Mouse (Mus musculus) adrenal gland, adult 8-10 months (tissue): ENCODE measurements around the gene Desi1. TPM values are rescaled to one million over a fixed set of nuclear protein-coding genes. Genes with fewer than 3 reads are reported as not detected.

Experiments
- DNase-seq: peaks from one replicate; pipeline ENCODE4 v3.0.0; 2022
- total RNA-seq, 4 experiments: library from RNA; stranded (reverse); gene quantifications; 2 replicates each; pipeline ENCODE4 v1.2.4; 2022

Desi1 gene
- total RNA-seq, 4 experiments from 2014 or later, result 50.8 to 137 (median 93.4) TPM

DNA sequence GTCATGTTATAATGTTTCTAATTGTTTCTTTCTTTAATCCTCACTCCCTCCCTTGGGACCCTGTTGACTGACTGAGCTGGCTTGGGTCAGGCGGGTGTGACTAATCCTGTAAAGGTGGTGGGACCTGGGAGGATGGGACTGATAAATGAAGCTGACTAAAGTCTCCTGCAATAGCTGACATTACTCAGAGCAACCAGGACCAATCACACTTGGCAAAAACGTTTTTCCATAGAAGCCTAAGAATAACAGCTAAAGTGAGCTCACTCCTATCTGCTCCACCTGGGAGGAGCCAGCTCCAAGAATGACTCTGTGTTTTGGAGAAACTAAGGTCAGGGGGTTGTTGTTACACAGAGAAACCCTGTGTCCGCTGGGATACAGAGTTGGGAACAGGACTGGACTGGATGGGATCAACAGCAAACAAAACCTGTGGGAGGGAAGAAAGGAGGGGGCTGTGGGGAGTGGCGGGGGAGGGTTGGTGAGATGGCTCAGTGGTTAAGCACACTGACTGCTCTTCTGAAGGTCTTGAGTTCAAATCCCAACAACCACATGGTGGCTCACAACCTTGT, 68.6 kb downstream of the Desi1 start:
- no peak for DNase-seq

DNA sequence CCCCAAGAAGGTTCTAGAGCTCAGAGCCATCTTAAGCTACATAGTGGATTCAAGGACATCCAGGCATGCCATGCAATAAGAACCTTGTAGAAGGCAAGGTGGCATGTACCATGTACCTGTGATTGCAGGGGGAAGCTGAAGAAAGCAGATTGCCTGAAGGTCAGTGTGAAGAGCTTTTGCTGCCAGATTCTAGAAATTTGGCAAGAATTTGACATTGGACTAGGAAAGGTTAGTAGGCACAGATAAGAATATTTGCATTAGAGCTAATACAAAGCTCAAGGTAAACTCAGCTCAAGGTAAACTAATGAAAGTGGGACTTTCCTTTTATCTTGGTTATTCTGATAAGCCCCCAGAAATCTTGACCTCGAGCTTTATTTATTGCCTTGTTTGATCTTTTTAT, 69.4 kb downstream of the Desi1 start:
- no peak for DNase-seq

DNA sequence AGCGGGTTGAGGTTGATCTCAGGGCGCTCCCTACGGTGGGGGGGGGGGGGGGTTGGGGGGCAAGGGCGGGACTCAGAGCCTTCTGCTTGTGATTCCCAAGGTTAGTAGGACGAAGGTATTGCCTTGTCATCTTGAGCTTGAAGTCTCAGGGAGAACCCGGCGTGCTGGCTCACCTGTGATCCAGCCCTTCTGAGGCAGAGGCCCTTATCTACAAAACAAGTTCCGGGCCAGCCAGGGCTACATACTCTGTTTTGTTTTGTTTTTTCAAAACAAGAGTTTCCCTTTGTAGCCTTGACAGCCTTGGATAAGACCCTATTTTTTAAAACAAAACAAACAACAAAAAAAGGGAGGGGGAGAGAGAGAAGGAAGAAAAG, 72.6 kb downstream of the Desi1 start:
- DNase-seq, result no peak

DNA sequence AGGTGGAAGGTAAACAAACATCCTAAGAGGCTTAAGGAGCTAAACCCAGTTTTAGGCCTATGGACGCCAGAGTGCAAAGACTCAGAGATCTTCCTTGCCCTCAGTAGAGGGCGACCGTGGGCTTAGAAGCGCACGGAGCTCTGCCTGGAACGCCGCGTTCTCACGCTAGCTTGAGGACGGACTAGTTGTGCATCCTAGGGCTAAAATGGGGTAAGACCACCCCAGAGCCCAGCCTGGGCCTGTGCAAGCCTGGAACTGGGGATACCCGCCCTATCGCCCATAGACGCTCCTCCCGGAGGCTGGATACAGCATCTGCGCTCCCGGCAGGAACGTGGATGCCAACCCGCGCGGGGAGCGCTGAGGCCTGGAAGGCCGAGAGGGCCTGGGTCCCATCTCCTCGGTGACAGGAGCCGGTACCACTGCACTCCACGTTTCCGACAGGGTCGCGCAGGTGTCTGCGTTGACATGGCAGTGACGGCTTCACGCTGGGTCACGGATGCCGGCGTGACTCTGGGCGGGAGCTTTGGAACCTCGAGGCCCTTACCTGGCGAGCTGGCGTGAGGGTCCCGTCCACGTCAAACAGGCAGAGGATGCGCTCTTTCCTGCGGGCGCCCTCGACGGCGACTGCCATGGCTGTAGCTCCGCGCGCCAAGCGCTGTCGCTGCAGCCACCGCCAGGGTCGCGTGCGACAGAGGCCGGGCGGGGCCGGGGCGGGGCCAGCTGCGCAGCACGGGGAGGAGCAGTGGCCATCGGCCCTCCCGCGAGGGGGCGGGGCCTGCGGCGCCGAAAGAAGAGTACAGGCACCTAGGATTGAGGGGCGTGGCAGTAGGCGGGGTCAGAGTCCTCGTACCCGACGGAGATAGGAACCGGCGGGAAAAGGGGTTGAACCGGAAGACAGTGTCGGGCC, 73.2 kb downstream of the Desi1 start, which contains the start of gene Pmm1:
Gene Pmm1 (minus strand): TSS at position 760 of the 907 bp plus-strand sequence.
- peak; percentile 98 for DNase-seq

DNA sequence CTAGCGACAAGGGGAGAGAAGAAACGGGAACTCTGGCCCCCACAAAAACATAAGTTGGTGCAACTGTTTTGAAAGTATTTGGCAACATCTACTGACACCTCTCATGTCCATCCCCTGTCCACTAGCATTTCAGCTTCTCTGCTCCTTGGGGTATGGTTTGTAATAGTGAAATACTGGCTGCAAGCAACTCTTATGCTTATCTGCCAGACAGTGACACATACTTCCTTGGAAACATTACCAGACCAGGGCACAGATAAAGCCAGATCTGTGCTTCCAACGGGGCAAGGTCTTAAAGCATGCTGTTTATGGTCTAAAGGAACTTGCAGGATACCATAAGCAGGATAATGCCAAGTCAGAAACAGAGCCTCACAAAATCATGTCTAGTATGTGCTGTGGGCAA, 74.8 kb downstream of the Desi1 start:
- DNase-seq, result no peak

DNA sequence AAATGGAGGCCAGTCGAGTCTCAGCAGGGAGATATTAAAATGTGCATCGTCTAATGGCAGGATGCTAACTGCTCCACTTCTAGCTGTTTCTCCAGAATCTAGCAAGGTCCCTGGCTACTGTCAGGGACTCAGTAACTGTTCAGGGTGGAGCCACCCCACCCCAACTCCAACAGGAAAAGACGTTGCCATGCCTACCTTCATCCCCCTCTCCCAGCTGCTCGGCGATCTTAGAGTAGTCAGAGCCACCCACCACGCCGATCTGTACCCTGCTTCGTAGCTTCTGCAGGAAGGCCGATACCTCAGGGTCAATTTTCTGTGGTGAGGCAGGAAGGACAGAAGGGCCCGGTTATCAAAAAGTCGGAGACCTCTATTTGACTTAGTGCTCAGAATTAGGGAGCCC, 76.1 kb downstream of the Desi1 start:
- no peak for DNase-seq

DNA sequence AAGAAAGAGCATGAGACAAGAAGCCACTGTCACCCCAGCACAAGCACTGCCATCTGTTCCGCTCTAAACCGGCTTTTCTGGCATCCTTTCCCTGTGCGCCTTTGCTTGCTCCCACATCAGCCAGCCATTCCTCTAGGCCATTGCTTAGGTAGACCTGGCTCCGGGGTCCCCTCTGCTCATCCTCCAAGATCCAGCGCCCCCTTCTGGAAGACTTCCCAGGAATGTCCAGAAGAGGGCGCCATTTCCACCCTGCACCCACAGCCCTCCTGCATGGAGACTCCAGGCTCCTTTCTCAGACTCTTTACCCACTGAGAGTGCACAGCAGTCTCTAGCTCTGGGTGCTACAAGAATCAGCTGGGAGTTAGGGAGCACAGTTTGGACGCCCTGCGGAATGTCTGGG, 77.2 kb downstream of the Desi1 start:
- DNase-seq, result no peak

DNA sequence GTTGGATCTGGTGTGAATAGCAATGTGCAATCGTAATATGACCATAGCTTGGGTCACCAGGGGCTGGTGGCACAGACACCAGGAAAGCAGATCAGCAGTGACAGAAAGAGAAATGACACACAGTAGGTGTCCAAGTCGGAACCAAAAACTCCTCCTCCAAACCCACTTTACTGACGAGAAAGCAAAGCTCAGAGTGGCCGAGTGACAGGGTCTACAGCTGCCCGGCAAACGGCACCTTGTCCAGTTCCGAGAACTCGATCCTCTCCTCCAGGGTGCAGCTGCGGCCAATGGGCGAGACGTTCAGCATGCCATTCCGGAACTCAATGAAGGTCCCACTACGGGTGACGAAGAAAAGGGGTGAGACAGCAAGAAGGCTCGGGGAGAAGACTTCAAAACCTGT, 78.2 kb downstream of the Desi1 start:
- no peak for DNase-seq

DNA sequence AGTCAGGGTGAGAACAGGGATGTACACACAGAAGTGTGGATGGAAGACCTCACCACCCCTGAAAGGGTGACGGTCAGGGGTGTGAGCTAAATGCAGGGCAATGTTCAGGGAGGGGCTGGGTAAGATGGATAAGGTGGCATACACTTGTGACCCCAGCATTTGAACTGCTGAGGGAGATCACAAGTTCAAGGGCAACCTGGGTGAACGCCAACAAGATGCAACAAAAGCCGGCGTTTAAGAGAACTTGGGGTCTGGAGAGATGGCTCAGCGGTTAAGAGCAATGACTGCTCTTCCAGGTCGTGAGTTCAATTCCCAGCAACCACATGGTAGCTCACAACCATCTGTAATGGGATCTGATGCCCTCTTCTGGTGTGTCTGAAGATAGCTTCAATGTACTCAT, 78.9 kb downstream of the Desi1 start:
- no peak for DNase-seq

DNA sequence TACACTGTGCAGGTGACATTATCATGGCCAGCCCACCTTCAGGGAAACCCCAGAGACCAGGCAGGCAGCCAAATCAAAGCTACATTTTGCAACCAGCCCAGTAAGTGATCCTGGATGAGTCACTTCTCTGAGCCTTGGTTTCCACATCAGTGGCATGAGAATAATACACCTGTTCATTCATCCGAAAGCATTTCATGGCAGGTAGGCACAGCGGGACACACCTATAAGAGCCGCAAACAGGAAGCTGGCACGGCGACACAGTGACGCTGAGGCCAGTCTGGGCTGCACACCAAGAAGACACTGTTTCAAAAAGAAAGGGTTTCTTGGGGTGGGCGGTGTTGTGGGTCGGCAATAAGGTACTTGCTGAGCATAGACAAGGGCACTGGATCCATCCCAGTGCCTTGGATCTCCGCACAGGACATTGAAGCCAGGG, 79.5 kb downstream of the Desi1 start:
- no peak for DNase-seq

DNA sequence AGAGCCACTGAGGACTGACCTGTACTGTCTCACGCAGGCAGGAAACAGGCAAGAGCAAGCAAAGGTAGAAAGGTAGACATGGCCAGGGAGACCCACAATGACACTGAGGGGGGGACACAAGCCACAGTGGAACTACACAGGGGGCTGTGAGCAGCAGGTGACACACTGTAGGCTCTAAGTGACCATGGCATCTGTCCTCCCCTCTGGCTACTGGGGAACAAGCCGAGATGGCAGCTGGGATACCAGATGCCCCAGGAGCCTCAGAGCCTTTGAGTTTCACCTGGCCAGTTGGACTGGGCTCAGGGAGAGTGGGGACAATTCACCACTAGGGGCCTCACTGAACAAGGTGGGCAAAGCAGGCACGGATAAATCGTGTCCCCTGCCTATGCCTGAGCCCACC, 81.4 kb downstream of the Desi1 start:
- DNase-seq, result no peak

DNA sequence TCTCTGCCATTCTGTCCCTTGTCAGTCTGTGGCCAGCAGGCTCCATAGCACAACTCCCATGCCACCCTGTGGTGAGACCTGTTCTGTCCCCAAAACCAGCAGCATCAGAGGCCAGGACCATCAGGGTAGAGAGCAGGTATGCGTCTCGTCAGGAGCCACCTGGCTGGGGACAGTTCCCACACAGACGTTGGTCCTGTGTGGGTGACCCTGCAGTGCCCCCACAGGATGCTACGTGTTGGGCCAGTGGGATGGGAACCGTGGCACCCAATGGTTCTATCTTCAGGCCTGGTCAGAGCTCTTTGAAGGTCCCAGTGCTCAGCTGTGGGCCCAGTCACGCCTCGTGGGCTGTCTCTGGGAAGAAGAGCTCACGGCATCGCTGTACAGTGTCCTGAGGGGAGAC, 82.5 kb downstream of the Desi1 start:
- no peak for DNase-seq

DNA sequence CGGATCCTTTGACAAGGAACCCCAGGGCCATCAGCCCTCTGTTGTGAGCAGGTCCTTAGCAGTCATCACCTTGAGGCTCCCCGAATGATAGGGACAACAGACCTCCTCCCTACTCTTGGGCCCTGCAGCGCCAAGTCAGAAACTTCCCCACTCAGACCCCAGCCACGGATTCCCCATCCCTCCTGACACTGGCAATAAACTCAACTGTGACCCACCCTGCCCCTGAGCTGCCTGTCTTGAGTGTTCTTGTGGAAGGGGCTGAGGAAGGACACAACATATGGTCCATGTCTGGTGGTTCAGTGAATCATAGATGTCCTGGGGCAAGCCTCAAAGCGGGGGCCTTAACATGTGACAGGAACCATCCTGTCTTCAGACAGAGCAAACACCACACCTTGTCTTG, 82.9 kb downstream of the Desi1 start:
- no peak for DNase-seq

DNA sequence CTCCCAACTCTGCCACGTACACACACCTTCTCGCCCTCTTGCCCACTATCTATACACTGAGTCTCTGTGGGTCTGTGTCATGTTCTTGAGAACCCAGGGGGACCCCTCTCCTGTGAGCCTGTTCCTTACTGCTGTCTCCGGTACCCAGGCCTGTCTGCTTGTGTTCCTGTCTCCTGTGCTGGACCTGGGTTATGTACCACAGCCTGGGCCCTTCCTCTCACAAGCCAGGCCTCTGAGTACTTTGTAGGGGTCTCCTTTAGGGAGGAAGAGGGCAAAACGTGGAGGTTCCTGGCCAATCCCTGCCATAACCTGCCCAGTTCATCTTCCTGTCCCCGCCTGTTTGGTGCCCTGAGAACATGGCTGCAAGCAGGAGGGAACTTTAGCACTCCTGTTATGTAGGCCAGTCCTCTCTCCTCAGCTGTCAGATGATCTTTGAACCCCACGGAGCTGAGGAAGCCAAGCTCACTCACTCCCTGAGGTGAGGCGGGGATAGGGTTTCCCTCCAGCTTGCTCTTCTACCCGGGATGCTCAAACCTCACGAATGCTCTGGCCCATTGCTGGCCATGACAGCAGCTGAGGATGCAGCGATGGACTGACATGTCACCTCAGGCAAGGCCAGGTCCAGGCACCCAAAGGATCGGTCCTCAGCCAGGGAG, 84.1 kb downstream of the Desi1 start:
- no peak for DNase-seq

DNA sequence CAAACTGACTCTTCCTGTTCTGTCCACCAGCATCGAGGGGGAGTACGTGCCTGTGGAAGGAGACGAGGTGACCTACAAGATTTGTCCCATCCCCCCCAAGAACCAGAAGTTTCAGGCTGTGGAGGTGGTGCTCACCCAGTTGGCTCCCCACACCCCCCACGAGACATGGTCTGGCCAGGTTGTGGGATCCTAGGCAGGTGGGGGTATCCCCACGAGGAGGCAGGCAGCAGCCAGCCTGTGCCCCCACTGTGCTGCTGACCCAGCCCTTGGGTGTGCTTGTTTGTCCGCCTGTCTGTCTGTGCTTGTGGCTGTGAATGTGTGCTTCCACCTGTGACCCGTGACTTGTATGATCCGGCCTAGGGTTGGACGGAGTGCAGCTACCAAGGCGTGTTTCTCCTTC, 84.6 kb downstream of the Desi1 start:
- DNase-seq, result no peak

DNA sequence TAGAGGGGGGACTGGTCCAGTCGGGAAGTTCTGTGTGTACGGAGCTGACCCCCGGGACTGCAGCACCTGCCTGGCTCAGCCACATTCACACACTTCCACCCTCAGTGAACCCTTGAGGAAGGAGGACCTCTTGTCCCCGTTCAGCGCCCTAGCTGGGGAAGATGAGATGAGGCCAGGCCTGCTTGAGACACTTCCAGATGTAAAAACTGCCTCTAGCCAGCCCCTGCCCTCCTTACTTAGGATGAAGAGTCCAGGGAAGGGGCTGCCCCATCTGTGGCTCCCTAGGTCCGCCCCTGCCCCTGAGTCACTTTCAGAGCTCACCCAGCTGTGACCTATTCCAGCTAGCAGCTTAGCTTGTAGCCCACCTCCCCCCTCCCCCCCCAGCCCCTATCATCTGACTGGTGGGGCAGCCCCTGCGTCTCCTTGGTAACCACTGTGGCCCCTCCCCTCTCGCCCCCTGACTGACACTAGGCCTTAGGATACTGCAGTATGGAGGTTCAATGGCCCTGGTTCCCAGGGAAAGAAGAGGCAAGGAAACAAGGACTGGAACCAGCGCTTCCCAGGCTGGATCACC, 90.4 kb downstream of the Desi1 start:
- no peak for DNase-seq

Other genes with a start within 250 kb of the Desi1 start
- 100 to 1,000 TPM in 3 of 4 experiments, 10 to 100 TPM in 1; 93.1 to 190 (median 160) TPM for gene Tef, start 231.4 kb downstream of the Desi1 start, total RNA-seq
- gene Tob2, start 175.1 kb downstream of the Desi1 start, total RNA-seq, result 10 to 100 TPM; 63.9 to 97.0 (median 69.1) TPM
- 10 to 100 TPM; 44.2 to 61.3 (median 51.4) TPM for gene Phf5a, start 162.0 kb downstream of the Desi1 start, total RNA-seq
- 100 to 1,000 TPM; 297 to 630 (median 469) TPM for gene Aco2, start 161.6 kb downstream of the Desi1 start, total RNA-seq
- gene Polr3h, start 107.6 kb downstream of the Desi1 start, total RNA-seq, result 10 to 100 TPM; 27.5 to 39.2 (median 31.5) TPM
- gene Csdc2, start 97.1 kb downstream of the Desi1 start, total RNA-seq, result 10 to 100 TPM in 2 of 4 experiments, 1 to 10 TPM in 2; 8.6 to 33.7 (median 19.6) TPM
- 100 to 1,000 TPM in 2 of 4 experiments, 10 to 100 TPM in 2; 71.1 to 132 (median 86.3) TPM for gene Pmm1, start 72.9 kb downstream of the Desi1 start, total RNA-seq
- gene 1700029P11Rik, start 53.3 kb downstream of the Desi1 start, total RNA-seq, result not detected
- gene Xrcc6, start 46.0 kb downstream of the Desi1 start, total RNA-seq, result 10 to 100 TPM; 64.2 to 93.2 (median 75.4) TPM
- gene Snu13, start 13.7 kb upstream of the Desi1 start, total RNA-seq, result 10 to 100 TPM; 77.0 to 94.9 (median 88.2) TPM
- not detected for gene 4930407I10Rik, start 25.3 kb upstream of the Desi1 start, total RNA-seq
- 1 to 10 TPM in 3 of 4 experiments, under 1 TPM in 1; 0.74 to 4.1 (median 2.4) TPM for gene Mei1, start 36.1 kb upstream of the Desi1 start, total RNA-seq
- gene Ccdc134, start 94.1 kb upstream of the Desi1 start, total RNA-seq, result 10 to 100 TPM in 3 of 4 experiments, 1 to 10 TPM in 1; 8.9 to 13.7 (median 12.5) TPM
- gene Srebf2, start 113.3 kb upstream of the Desi1 start, total RNA-seq, result 100 to 1,000 TPM in 2 of 4 experiments, 10 to 100 TPM in 2; 83.2 to 144 (median 107) TPM
- gene Shisa8, start 179.0 kb upstream of the Desi1 start, total RNA-seq, result under 1 TPM in 3 of 4 experiments, not detected in 1; 0.14 to 0.24 (median 0.17) TPM
- gene Tnfrsf13c, start 190.5 kb upstream of the Desi1 start, total RNA-seq, result under 1 TPM in 2 of 4 experiments, not detected in 2; 0.45 to 0.92 TPM
- 1 to 10 TPM in 3 of 4 experiments, under 1 TPM in 1; 0.87 to 3.8 (median 1.8) TPM for gene Cenpm, start 210.9 kb upstream of the Desi1 start, total RNA-seq
- under 1 TPM; 0.35 to 0.62 (median 0.39) TPM for gene 1500009C09Rik, start 218.5 kb upstream of the Desi1 start, total RNA-seq
- 1 to 10 TPM; 3.0 to 6.9 (median 3.5) TPM for gene Sept3, start 241.0 kb upstream of the Desi1 start, total RNA-seq